Mouse (Mus musculus) erythroblast, embryonic 14.5 days (primary cell): ENCODE measurements around the gene Tprgl.

Experiments
- GATA1 ChIP-seq: IDR thresholded peaks from 2 replicates; pipeline ENCODE4 v1.6.1; 2012; ENCODE audit warnings: low read length, inconsistent platforms, mixed read lengths
- TAL1 ChIP-seq: IDR thresholded peaks from 3 replicates; pipeline ENCODE4 v1.6.1; 2012; ENCODE audit warnings: low read length, inconsistent platforms, mixed read lengths

- TF ChIP-seq TAL1 = no peak
- TF ChIP-seq GATA1 = no peak
Measured at GRCm38 (mm10) chr4:154109216-154109849, 51.1 kb downstream of the Tprgl start.
